Mouse (Mus musculus): ENCODE results near the gene Nckap5. TPM values are rescaled to one million over a fixed set of nuclear protein-coding genes. Genes with fewer than 3 reads are reported as not detected.

Nckap5 gene
- total and polyA plus RNA-seq, 3 experiments, result not detected

GRCm38 (mm10) chr1:126123111-126123510, 707.5 kb downstream of the Nckap5 start:
- Histone ChIP-seq H3K36me3 (ENCODE audit: control insufficient read depth in 1 of 2, insufficient read depth in 2 of 2, low read length in 2 of 2) (no peaks in the 10 kb centered on the region), H3K4me1 (ENCODE audit: control insufficient read depth in 1 of 2, insufficient read depth in 2 of 2, low read length in 2 of 2) (no peaks in the 10 kb centered on the region), H3K27ac (ENCODE audit: control insufficient read depth, low read depth, low read length) (no peak overlapping the region), H3K9ac (ENCODE audit: control insufficient read depth, low read depth, low read length, poor library complexity, severe bottlenecking) (no peak overlapping the region), H3K9me3 (replicated peaks; ENCODE audit: insufficient read depth, low read length) (no peaks in the 10 kb centered on the region), H3K4me3 (ENCODE audit: control insufficient read depth in 1 of 2, insufficient read depth in 1 of 2, low read depth in 2 of 2, low read length in 2 of 2) (no peak overlapping the region), H3K27me3 (ENCODE audit: control insufficient read depth in 1 of 2, insufficient read depth in 2 of 2, low read length in 2 of 2) (no peaks in the 10 kb centered on the region), H3K79me2 (ENCODE audit: control insufficient read depth, insufficient read depth, low read length, poor library complexity) (no peaks in the 10 kb centered on the region)
- TF ChIP-seq MYC (IDR thresholded peaks at IDR 0.05; ENCODE audit: low read depth, low read length), result no peak
- TF ChIP-seq POLR2A (IDR thresholded peaks at IDR 0.05; ENCODE audit: control insufficient read depth in 1 of 2, insufficient read depth in 1 of 2, low read depth in 1 of 2, low read length in 2 of 2, poor library complexity in 1 of 2), result no peak
- TF ChIP-seq ELF1 (IDR thresholded peaks at IDR 0.05; ENCODE audit: low read depth, low read length), result no peak
- no peak for TF ChIP-seq KAT2A (conservative IDR thresholded peaks at IDR 0.05; ENCODE audit: low read depth, low read length)
- no peak for TF ChIP-seq USF2 (IDR thresholded peaks at IDR 0.05; ENCODE audit: borderline replicate concordance in 1 of 2, insufficient read depth in 1 of 2, low read depth in 1 of 2, low read length in 2 of 2)
- no peak for TF ChIP-seq RAD21 (IDR thresholded peaks at IDR 0.05; ENCODE audit: low read depth, low read length)
- TF ChIP-seq JUND (IDR thresholded peaks at IDR 0.05; ENCODE audit: low read depth, low read length), result no peak
- TF ChIP-seq E2F4 (IDR thresholded peaks at IDR 0.05; ENCODE audit: borderline replicate concordance, low read depth, low read length), result no peak
- TF ChIP-seq BHLHE40 (IDR thresholded peaks at IDR 0.05; ENCODE audit: borderline replicate concordance, low read depth, low read length), result no peak
- DNase-seq (ENCODE audit: low read depth, low spot score), result no peak

GRCm38 (mm10) chr1:126120506-126120905, 710.1 kb downstream of the Nckap5 start:
- DNase-seq (ENCODE audit: low read depth, low spot score), result no peak
- Histone ChIP-seq H3K36me3 (ENCODE audit: control insufficient read depth in 1 of 2, insufficient read depth in 2 of 2, low read length in 2 of 2) (no peaks in the 10 kb centered on the region), H3K79me2 (ENCODE audit: control insufficient read depth, insufficient read depth, low read length, poor library complexity) (no peaks in the 10 kb centered on the region), H3K9ac (ENCODE audit: control insufficient read depth, low read depth, low read length, poor library complexity, severe bottlenecking) (no peak overlapping the region), H3K4me3 (ENCODE audit: control insufficient read depth in 1 of 2, insufficient read depth in 1 of 2, low read depth in 2 of 2, low read length in 2 of 2) (no peak overlapping the region), H3K9me3 (replicated peaks; ENCODE audit: insufficient read depth, low read length) (no peaks in the 10 kb centered on the region), H3K27me3 (ENCODE audit: control insufficient read depth in 1 of 2, insufficient read depth in 2 of 2, low read length in 2 of 2) (no peaks in the 10 kb centered on the region), H3K27ac (ENCODE audit: control insufficient read depth, low read depth, low read length) (no peak overlapping the region), H3K4me1 (ENCODE audit: control insufficient read depth in 1 of 2, insufficient read depth in 2 of 2, low read length in 2 of 2) (no peaks in the 10 kb centered on the region)
- TF ChIP-seq JUND (IDR thresholded peaks at IDR 0.05; ENCODE audit: low read depth, low read length), result no peak
- no peak for TF ChIP-seq HCFC1 (IDR thresholded peaks at IDR 0.05; ENCODE audit: low read depth, low read length)
- TF ChIP-seq NRF1 (IDR thresholded peaks at IDR 0.05; ENCODE audit: insufficient read depth, low read depth, low read length, poor library complexity, severe bottlenecking), result no peak
- no peak for TF ChIP-seq MEF2A (IDR thresholded peaks at IDR 0.05; ENCODE audit: extremely low read depth, insufficient replicate concordance, low read depth, low read length, poor library complexity, severe bottlenecking)

- Histone ChIP-seq H3K9me3 (replicated peaks; ENCODE audit: insufficient read depth, low read length) (no peaks in the 10 kb centered on the region), H3K36me3 (ENCODE audit: control insufficient read depth in 1 of 2, insufficient read depth in 2 of 2, low read length in 2 of 2) (no peaks in the 10 kb centered on the region), H3K9ac (ENCODE audit: control insufficient read depth, low read depth, low read length, poor library complexity, severe bottlenecking) (no peak overlapping the region), H3K79me2 (ENCODE audit: control insufficient read depth, insufficient read depth, low read length, poor library complexity) (no peaks in the 10 kb centered on the region), H3K27me3 (ENCODE audit: control insufficient read depth in 1 of 2, insufficient read depth in 2 of 2, low read length in 2 of 2) (no peaks in the 10 kb centered on the region), H3K4me1 (ENCODE audit: control insufficient read depth in 1 of 2, insufficient read depth in 2 of 2, low read length in 2 of 2) (no peaks in the 10 kb centered on the region), H3K4me3 (ENCODE audit: control insufficient read depth in 1 of 2, insufficient read depth in 1 of 2, low read depth in 2 of 2, low read length in 2 of 2) (no peak overlapping the region), H3K27ac (ENCODE audit: control insufficient read depth, low read depth, low read length) (no peak overlapping the region)
- TF ChIP-seq JUND (IDR thresholded peaks at IDR 0.05; ENCODE audit: low read depth, low read length), result no peak
- TF ChIP-seq TBP (IDR thresholded peaks at IDR 0.05; ENCODE audit: low read depth, low read length), result no peak
- TF ChIP-seq POLR2AphosphoS2 (IDR thresholded peaks at IDR 0.05; ENCODE audit: low read length), result no peak
- TF ChIP-seq TCF12 (IDR thresholded peaks at IDR 0.05; ENCODE audit: low read depth, low read length), result no peak
- TF ChIP-seq MXI1 (IDR thresholded peaks at IDR 0.05; ENCODE audit: low read depth, low read length), result no peak
- TF ChIP-seq USF2 (IDR thresholded peaks at IDR 0.05; ENCODE audit: borderline replicate concordance in 1 of 2, insufficient read depth in 1 of 2, low read depth in 1 of 2, low read length in 2 of 2), result no peak
- TF ChIP-seq MAX (IDR thresholded peaks at IDR 0.05; ENCODE audit: low read length), result no peak
- no peak for TF ChIP-seq GATA1 (IDR thresholded peaks at IDR 0.05; ENCODE audit: low read depth, low read length)
- TF ChIP-seq MYB (IDR thresholded peaks at IDR 0.05; ENCODE audit: low read depth, low read length), result no peak
- no peak for TF ChIP-seq CTCF (IDR thresholded peaks at IDR 0.05 in 2 of 3, conservative IDR thresholded peaks at IDR 0.05 in 1 of 3; ENCODE audit: control insufficient read depth in 1 of 3, insufficient read depth in 1 of 3, low read depth in 2 of 3, low read length in 3 of 3, poor library complexity in 1 of 3, severe bottlenecking in 1 of 3)
- no peak for TF ChIP-seq POLR2AphosphoS5 (IDR thresholded peaks at IDR 0.05; ENCODE audit: borderline replicate concordance, low read depth, low read length)
- TF ChIP-seq SIN3A (IDR thresholded peaks at IDR 0.05; ENCODE audit: low read length), result no peak
- no peak for TF ChIP-seq ZNF384 (IDR thresholded peaks at IDR 0.05; ENCODE audit: low read depth, low read length)
- no peak for TF ChIP-seq ZKSCAN1 (IDR thresholded peaks at IDR 0.05; ENCODE audit: low read depth, low read length)
- no peak for TF ChIP-seq EP300 (IDR thresholded peaks at IDR 0.05; ENCODE audit: low read depth in 1 of 2, low read length in 2 of 2)
- no peak for TF ChIP-seq UBTF (IDR thresholded peaks at IDR 0.05; ENCODE audit: borderline replicate concordance, insufficient read depth, low read depth, low read length)
- no peak for DNase-seq (ENCODE audit: low read depth, low spot score)
Measured at GRCm38 (mm10) chr1:126116034-126116433, 714.6 kb downstream of the Nckap5 start.

Data from MEL (cell line).